Mouse (Mus musculus) thymus, adult 18-20 months (tissue): ENCODE results near the gene Akain1.

Source experiments
- DNase-seq, 2 experiments: peaks; one replicate each; pipeline ENCODE4 v3.0.0; 2022; ENCODE audit warnings: mixed read lengths in 2 of 2

Akain1 gene

GRCm38 (mm10) chr17:69487116-69487515 lies 48.0 kb downstream of the Akain1 start:
- DNase-seq: no peak

- DNase-seq: no peak
Observed at GRCm38 (mm10) chr17:69487884-69488283, 48.8 kb downstream of the Akain1 start.

GRCm38 (mm10) chr17:69488826-69489225 lies 49.7 kb downstream of the Akain1 start:
- DNase-seq: no peak

GRCm38 (mm10) chr17:69492368-69492767 lies 53.2 kb downstream of the Akain1 start:
- no peak for DNase-seq

- no peak for DNase-seq
Observed at GRCm38 (mm10) chr17:69495531-69495930, 56.4 kb downstream of the Akain1 start.

- no peak for DNase-seq
Observed at GRCm38 (mm10) chr17:69496125-69496524, 57.0 kb downstream of the Akain1 start.

GRCm38 (mm10) chr17:69497315-69497714 lies 58.2 kb downstream of the Akain1 start:
- DNase-seq: no peak

GRCm38 (mm10) chr17:69498913-69499312 lies 59.8 kb downstream of the Akain1 start:
- DNase-seq: no peak

- no peak for DNase-seq
Observed at GRCm38 (mm10) chr17:69499441-69499840, 60.3 kb downstream of the Akain1 start.

- DNase-seq: no peak
Observed at GRCm38 (mm10) chr17:69506070-69506469, 66.9 kb downstream of the Akain1 start.

GRCm38 (mm10) chr17:69516344-69516907 lies 77.3 kb downstream of the Akain1 start:
- DNase-seq: no peak

GRCm38 (mm10) chr17:69531472-69531871 lies 92.3 kb downstream of the Akain1 start:
- no peak for DNase-seq
